Mouse (Mus musculus): ENCODE results near the gene Dpf1. TPM values are rescaled to one million over a fixed set of nuclear protein-coding genes. Genes with fewer than 3 reads are reported as not detected.

The Dpf1 gene
- total and polyA plus RNA-seq, 3 experiments = 10.2 to 17.3 TPM; not detected in 1

GRCm38 (mm10) chr7:29291616-29292457 lies 11.9 kb upstream of the Dpf1 start:
- DNase-seq (ENCODE audit: low read depth, low spot score) = no peak
- Histone ChIP-seq H3K9ac (ENCODE audit: control insufficient read depth, low read depth, low read length, poor library complexity, severe bottlenecking) (no peak overlapping the region), H3K27me3 (ENCODE audit: control insufficient read depth in 1 of 2, insufficient read depth in 2 of 2, low read length in 2 of 2) (no peaks in the 10 kb centered on the region), H3K79me2 (ENCODE audit: control insufficient read depth, insufficient read depth, low read length, poor library complexity) (no peaks in the 10 kb centered on the region), H3K4me1 (ENCODE audit: control insufficient read depth in 1 of 2, insufficient read depth in 2 of 2, low read length in 2 of 2) (peaks cover 5 to 12% of the 10 kb centered on the region in 2 experiments; a peak in 1 of 4 replicates), H3K27ac (ENCODE audit: control insufficient read depth, low read depth, low read length) (no peak overlapping the region), H3K36me3 (ENCODE audit: control insufficient read depth in 1 of 2, insufficient read depth in 2 of 2, low read length in 2 of 2) (no peaks in the 10 kb centered on the region; a peak in 1 of 4 replicates), H3K4me3 (ENCODE audit: control insufficient read depth in 1 of 2, insufficient read depth in 1 of 2, low read depth in 2 of 2, low read length in 2 of 2) (no peak overlapping the region), H3K9me3 (replicated peaks; ENCODE audit: insufficient read depth, low read length) (no peaks in the 10 kb centered on the region)
- TF ChIP-seq ELF1 (IDR thresholded peaks at IDR 0.05; ENCODE audit: low read depth, low read length) (no peak), JUND (IDR thresholded peaks at IDR 0.05; ENCODE audit: low read depth, low read length) (no peak), CHD1 (IDR thresholded peaks at IDR 0.05; ENCODE audit: low read depth, low read length) (no peak), ZNF384 (IDR thresholded peaks at IDR 0.05; ENCODE audit: low read depth, low read length) (no peak), USF1 (IDR thresholded peaks at IDR 0.05; ENCODE audit: low read depth, low read length) (no peak), CHD2 (IDR thresholded peaks at IDR 0.05; ENCODE audit: low read length) (no peak), MAZ (IDR thresholded peaks at IDR 0.05; ENCODE audit: low read depth, low read length) (no peak), POLR2AphosphoS5 (IDR thresholded peaks at IDR 0.05; ENCODE audit: borderline replicate concordance, low read depth, low read length) (no peak), E2F4 (IDR thresholded peaks at IDR 0.05; ENCODE audit: borderline replicate concordance, low read depth, low read length) (no peak), UBTF (IDR thresholded peaks at IDR 0.05; ENCODE audit: borderline replicate concordance, insufficient read depth, low read depth, low read length) (no peak), POLR2A (IDR thresholded peaks at IDR 0.05; ENCODE audit: control insufficient read depth in 1 of 2, insufficient read depth in 1 of 2, low read depth in 1 of 2, low read length in 2 of 2, poor library complexity in 1 of 2) (no peak), MAFK (IDR thresholded peaks at IDR 0.05; ENCODE audit: borderline replicate concordance, low read depth, low read length) (no peak), MAX (IDR thresholded peaks at IDR 0.05; ENCODE audit: low read length) (no peak), MEF2A (IDR thresholded peaks at IDR 0.05; ENCODE audit: extremely low read depth, insufficient replicate concordance, low read depth, low read length, poor library complexity, severe bottlenecking) (no peak), MYC (IDR thresholded peaks at IDR 0.05; ENCODE audit: low read depth, low read length) (no peak), RCOR1 (IDR thresholded peaks at IDR 0.05; ENCODE audit: low read depth, low read length) (no peak), ZC3H11A (IDR thresholded peaks at IDR 0.05; ENCODE audit: low read depth, low read length) (no peak), MXI1 (IDR thresholded peaks at IDR 0.05; ENCODE audit: low read depth, low read length) (no peak)

- H3K9me3 ChIP-seq (replicated peaks; ENCODE audit: insufficient read depth, low read length) = no peaks in the 10 kb centered on the region
- no peak overlapping the region for H3K27ac ChIP-seq (ENCODE audit: control insufficient read depth, low read depth, low read length)
- no peak overlapping the region for H3K9ac ChIP-seq (ENCODE audit: control insufficient read depth, low read depth, low read length, poor library complexity, severe bottlenecking)
- H3K4me1 ChIP-seq (ENCODE audit: control insufficient read depth in 1 of 2, insufficient read depth in 2 of 2, low read length in 2 of 2) = peaks cover 5 to 12% of the 10 kb centered on the region in 2 experiments; a peak in 1 of 4 replicates
- DNase-seq (ENCODE audit: low read depth, low spot score) = peak; percentile 76
- no peak overlapping the region for H3K4me3 ChIP-seq (ENCODE audit: control insufficient read depth in 1 of 2, insufficient read depth in 1 of 2, low read depth in 2 of 2, low read length in 2 of 2)
- no peaks in the 10 kb centered on the region for H3K79me2 ChIP-seq (ENCODE audit: control insufficient read depth, insufficient read depth, low read length, poor library complexity)
- H3K36me3 ChIP-seq (ENCODE audit: control insufficient read depth in 1 of 2, insufficient read depth in 2 of 2, low read length in 2 of 2) = no peaks in the 10 kb centered on the region; a peak in 1 of 4 replicates
- H3K27me3 ChIP-seq (ENCODE audit: control insufficient read depth in 1 of 2, insufficient read depth in 2 of 2, low read length in 2 of 2) = no peaks in the 10 kb centered on the region
- TF ChIP-seq CTCF (IDR thresholded peaks at IDR 0.05 in 2 of 3, conservative IDR thresholded peaks at IDR 0.05 in 1 of 3; ENCODE audit: control insufficient read depth in 1 of 3, insufficient read depth in 1 of 3, low read depth in 2 of 3, low read length in 3 of 3, poor library complexity in 1 of 3, severe bottlenecking in 1 of 3) (no peak), KAT2A (conservative IDR thresholded peaks at IDR 0.05; ENCODE audit: low read depth, low read length) (no peak), HCFC1 (IDR thresholded peaks at IDR 0.05; ENCODE audit: low read depth, low read length) (no peak), MAZ (IDR thresholded peaks at IDR 0.05; ENCODE audit: low read depth, low read length) (0 out of 2 replicates have a peak, but pooled peaks have one; percentile 59), MXI1 (IDR thresholded peaks at IDR 0.05; ENCODE audit: low read depth, low read length) (no peak), POLR2AphosphoS5 (IDR thresholded peaks at IDR 0.05; ENCODE audit: borderline replicate concordance, low read depth, low read length) (no peak), ZNF384 (IDR thresholded peaks at IDR 0.05; ENCODE audit: low read depth, low read length) (no peak), RAD21 (IDR thresholded peaks at IDR 0.05; ENCODE audit: low read depth, low read length) (no peak), SMC3 (IDR thresholded peaks at IDR 0.05; ENCODE audit: low read depth, low read length) (peak; percentile 17; the same call in 1 of the 2 replicates), BHLHE40 (IDR thresholded peaks at IDR 0.05; ENCODE audit: borderline replicate concordance, low read depth, low read length) (no peak), USF1 (IDR thresholded peaks at IDR 0.05; ENCODE audit: low read depth, low read length) (no peak), MYB (IDR thresholded peaks at IDR 0.05; ENCODE audit: low read depth, low read length) (no peak), SIN3A (IDR thresholded peaks at IDR 0.05; ENCODE audit: low read length) (0 out of 2 replicates have a peak, but pooled peaks have one; percentile 25), TCF12 (IDR thresholded peaks at IDR 0.05; ENCODE audit: low read depth, low read length) (no peak), ETS1 (IDR thresholded peaks at IDR 0.05; ENCODE audit: low read depth, low read length) (peak; percentile 30; the same call in 1 of the 2 replicates)
These were observed 11.2 kb upstream of the Dpf1 start for GRCm38 (mm10) chr7:29292458-29293098.
